Mouse (Mus musculus) cerebellum, adult 2 months (tissue): ENCODE measurements around the gene Acp2. TPM values are rescaled to one million over a fixed set of nuclear protein-coding genes. Genes with fewer than 3 reads are reported as not detected.

Experiments
- DNase-seq, 2 experiments: peaks; one replicate each; pipeline ENCODE4 v3.0.0; 2021
- H3K27ac ChIP-seq: fragments of 200-500 bp; 2 replicates; pipeline ENCODE4 v1.5.1; 2012; ENCODE audit warnings: low read length, control low read depth, inconsistent platforms; ENCODE audit not compliant: insufficient read depth
- H3K27me3 ChIP-seq: fragments of 200-500 bp; 2 replicates; pipeline ENCODE4 v1.6.1; 2012; ENCODE audit warnings: inconsistent platforms, mild to moderate bottlenecking, low read length, moderate library complexity; ENCODE audit not compliant: control insufficient read depth, insufficient read depth
- H3K4me1 ChIP-seq: fragments of 200-500 bp; 2 replicates; pipeline ENCODE4 v1.6.1; 2011; ENCODE audit warnings: low read length; ENCODE audit not compliant: control insufficient read depth, insufficient read depth
- H3K4me3 ChIP-seq: fragments of 200-500 bp; replicated peaks from 2 replicates; pipeline ENCODE3; 2011; ENCODE audit warnings: mild to moderate bottlenecking, low read depth, low read length, control low read depth; ENCODE audit not compliant: insufficient read depth
- CTCF ChIP-seq: fragments of 200-500 bp; IDR thresholded peaks from 2 replicates; pipeline ENCODE4 v1.5.1; 2011; ENCODE audit warnings: low read depth, mild to moderate bottlenecking, control low read depth, low read length, moderate library complexity, borderline replicate concordance; ENCODE audit not compliant: insufficient read depth
- POLR2A ChIP-seq: fragments of 200-500 bp; IDR thresholded peaks from 2 replicates; pipeline ENCODE4 v1.6.1; 2011; ENCODE audit warnings: low read length, control low read depth, borderline replicate concordance; ENCODE audit not compliant: insufficient read depth
- WGBS: fragments of 180-500 bp; shearing (Covaris S2); methylation state at CpG from one replicate; pipeline ENCODE4 v1.1.7; 2018; 5-methylcytosine and 5-hydroxymethylcytosine counted together
- polyA plus RNA-seq: library from polyadenylated mRNA; depleted of rRNA; stranded (reverse); fragments of >200 nt; gene quantifications from 2 replicates; pipeline ENCODE4 v1.2.3, GENCODE M21; 2012

Acp2 gene
- polyA plus RNA-seq, 1 experiment: 35.9 TPM

- no peak overlapping the region for H3K4me3 ChIP-seq
- 69% methylated on average over 4 of the region's 4 CpGs for WGBS
These were observed 49.8 kb downstream of the Acp2 start for GRCm38 (mm10) chr2:91252512-91252911.

GRCm38 (mm10) chr2:91254725-91255380 lies 52.2 kb downstream of the Acp2 start:
- WGBS: 62% methylated on average over 8 of the region's 8 CpGs
- peak overlapping the region; percentile 91 for H3K4me3 ChIP-seq
- H3K4me1 ChIP-seq: peaks cover 9% of the 10 kb centered on the region; the same call in 1 of the 2 replicates
- DNase-seq: no peak
- TF ChIP-seq CTCF: no peak
- TF ChIP-seq POLR2A: no peak
- H3K27me3 ChIP-seq: no peaks in the 10 kb centered on the region
- peak overlapping the region; percentile 87 for H3K27ac ChIP-seq

More at GRCm38 (mm10) chr2:91252512-91252911, 49.8 kb downstream of the Acp2 start:
- DNase-seq: no peak
- H3K4me1 ChIP-seq: peaks cover 3% of the 10 kb centered on the region; the same call in 1 of the 2 replicates
- no peak overlapping the region for H3K27ac ChIP-seq
- no peak for TF ChIP-seq CTCF
- no peak for TF ChIP-seq POLR2A
- H3K27me3 ChIP-seq: no peaks in the 10 kb centered on the region

- Histone ChIP-seq H3K4me1 (peaks cover 11% of the 10 kb centered on the region; the same call in 1 of the 2 replicates), H3K27ac (peak within 1 kb of the TSS; percentile 87), H3K4me3 (peak within 1 kb of the TSS; percentile 91), H3K27me3 (no peaks in the 10 kb centered on the region)
- TF ChIP-seq CTCF: no peak
- peak; percentile 27; the same call in 1 of the 2 replicates for TF ChIP-seq POLR2A
- whole genome bisulfite sequencing: 3% methylated on average over 27 of the region's 27 CpGs
- DNase-seq: peak; percentile 78 to 81
These were observed 53.0 kb downstream of the Acp2 start, which contains the start of gene Pacsin3 for GRCm38 (mm10) chr2:91255661-91256150. Pacsin3 (plus strand) TSS chr2:91255954.

- H3K27ac ChIP-seq: peak overlapping the region; percentile 87
- TF ChIP-seq CTCF (no peak), POLR2A (peak; percentile 54; the same call in 1 of the 2 replicates)
- H3K27me3 ChIP-seq: no peaks in the 10 kb centered on the region
- H3K4me1 ChIP-seq: peaks cover 11% of the 10 kb centered on the region; the same call in 1 of the 2 replicates
- under 1% methylated on average over 51 of the region's 52 CpGs for WGBS
- peak; percentile 82 to 85 for DNase-seq
- H3K4me3 ChIP-seq: peak overlapping the region; percentile 91
These were observed 53.8 kb downstream of the Acp2 start for GRCm38 (mm10) chr2:91256256-91257125.

GRCm38 (mm10) chr2:91257126-91257980 lies 54.7 kb downstream of the Acp2 start:
- under 1% methylated on average over 22 of the region's 22 CpGs for WGBS

GRCm38 (mm10) chr2:91258054-91258453 lies 55.4 kb downstream of the Acp2 start:
- WGBS: 2% methylated on average over 5 of the region's 5 CpGs
- TF ChIP-seq POLR2A: no peak
- H3K4me3 ChIP-seq: peak overlapping the region; percentile 91
- H3K27ac ChIP-seq: peak overlapping the region; percentile 82
- peaks cover 11% of the 10 kb centered on the region; the same call in 1 of the 2 replicates for H3K4me1 ChIP-seq
- DNase-seq: peak; percentile 64 to 66
- no peaks in the 10 kb centered on the region for H3K27me3 ChIP-seq

More at GRCm38 (mm10) chr2:91257126-91257980, 54.7 kb downstream of the Acp2 start:
- Histone ChIP-seq H3K4me1 (peaks cover 11% of the 10 kb centered on the region; the same call in 1 of the 2 replicates), H3K4me3 (peak overlapping the region; percentile 91), H3K27ac (peak overlapping the region; percentile 87), H3K27me3 (no peaks in the 10 kb centered on the region)
- peak; percentile 69 to 73 for DNase-seq
- TF ChIP-seq CTCF: no peak
- no peak for TF ChIP-seq POLR2A

- no peak for TF ChIP-seq CTCF
- TF ChIP-seq POLR2A: no peak
- H3K4me3 ChIP-seq: no peak overlapping the region
- no peak overlapping the region for H3K27ac ChIP-seq
- peaks cover 11% of the 10 kb centered on the region; the same call in 1 of the 2 replicates for H3K4me1 ChIP-seq
- WGBS: 64% methylated on average over 1 of the region's 1 CpGs
- DNase-seq: peak in 1 of 2 experiments; percentile 8
- no peaks in the 10 kb centered on the region for H3K27me3 ChIP-seq
These were observed 56.1 kb downstream of the Acp2 start for GRCm38 (mm10) chr2:91258830-91259229.
